Mouse (Mus musculus) frontal cortex, adult 2 months (tissue): ENCODE data around the gene Slc24a1. TPM values are rescaled to one million over a fixed set of nuclear protein-coding genes. Genes with fewer than 3 reads are reported as not detected.
A peak's percentile ranks its signal among the peaks of the same experiment; 100 is the strongest.

Experiments
- DNase-seq, 2 experiments: peaks; one replicate each; pipeline ENCODE4 v3.0.0; 2022; ENCODE audit warnings: low spot score in 1 of 2; ENCODE audit errors: extremely low spot score in 1 of 2
- polyA plus RNA-seq: library from polyadenylated mRNA; depleted of rRNA; stranded (reverse); fragments of >200 nt; gene quantifications from 2 replicates; pipeline ENCODE4 v1.2.3, GENCODE M21; 2012

Slc24a1 gene
- polyA plus RNA-seq, 1 experiment = 0.14 TPM

DNA sequence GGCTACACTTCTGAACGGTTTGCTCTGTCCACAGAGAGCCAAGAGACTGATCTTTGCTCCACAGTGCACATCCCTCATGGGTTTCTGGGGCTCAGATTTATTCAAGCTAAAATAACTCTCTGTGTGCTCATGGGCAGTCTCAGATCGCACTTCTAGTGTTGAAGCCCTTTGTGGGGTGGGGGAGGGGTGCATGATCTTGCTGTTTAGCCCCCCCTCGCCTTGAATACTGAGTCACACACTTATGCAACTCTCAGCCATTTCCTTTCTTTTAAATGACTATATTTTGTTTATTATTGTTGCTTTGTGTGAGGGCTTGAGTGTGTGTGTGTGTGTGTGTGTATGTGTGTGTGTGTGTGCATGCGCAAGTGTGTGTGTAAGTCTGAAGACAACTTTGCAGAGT lies 12.1 kb downstream of the Slc24a1 start:
- DNase-seq = no peak

GRCm38 (mm10) chr9:64938535-64938934 lies 12.9 kb downstream of the Slc24a1 start:
- no peak for DNase-seq

DNA sequence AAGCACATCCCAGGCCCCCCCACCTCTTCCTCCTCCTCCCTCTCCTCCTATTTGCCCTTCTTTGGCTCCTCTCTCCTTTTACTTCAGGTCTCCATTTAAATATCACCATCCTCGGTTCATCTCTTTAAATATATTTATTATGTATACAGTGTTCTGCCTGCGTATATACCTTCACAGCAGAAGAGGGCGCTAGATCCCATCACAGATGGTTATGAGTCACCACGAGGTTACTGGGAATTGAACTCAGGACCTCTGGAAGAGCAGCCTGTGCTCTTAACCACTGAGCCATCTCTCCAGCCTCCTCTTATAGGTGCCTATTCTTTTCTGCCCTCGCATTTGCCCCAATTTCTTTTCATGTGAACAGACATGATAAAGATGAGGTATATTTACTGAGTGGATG lies 13.9 kb downstream of the Slc24a1 start:
- DNase-seq = no peak

DNA sequence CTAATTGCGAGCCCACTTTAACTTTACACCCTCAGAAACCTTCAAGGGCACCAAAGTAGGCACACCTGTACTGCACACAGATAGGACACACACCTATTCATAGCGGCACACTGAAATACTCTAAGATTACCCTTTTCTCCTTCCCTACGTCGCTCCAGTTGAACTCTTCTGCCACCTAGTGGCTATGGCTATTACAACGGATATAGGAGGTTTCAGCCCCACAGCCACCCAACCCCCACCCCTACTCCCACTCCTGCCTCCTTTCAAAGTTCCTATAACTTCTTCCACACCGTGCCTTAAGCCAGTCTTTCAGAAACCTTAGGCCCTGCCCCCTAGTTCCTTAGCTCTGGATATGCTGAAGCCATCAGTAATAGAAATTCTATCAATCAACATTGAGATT lies 14.9 kb downstream of the Slc24a1 start:
- DNase-seq = peak in 1 of 2 experiments; percentile 86

GRCm38 (mm10) chr9:64934015-64934754 lies 17.2 kb downstream of the Slc24a1 start:
- DNase-seq = no peak

- no peak for DNase-seq
Measured at GRCm38 (mm10) chr9:64931751-64932610, 19.4 kb downstream of the Slc24a1 start.

- no peak for DNase-seq
Measured at GRCm38 (mm10) chr9:64930256-64930655, 21.2 kb downstream of the Slc24a1 start.

- DNase-seq = peak; percentile 87 to 92
Measured at GRCm38 (mm10) chr9:64926201-64926991, 25.0 kb downstream of the Slc24a1 start.

DNA sequence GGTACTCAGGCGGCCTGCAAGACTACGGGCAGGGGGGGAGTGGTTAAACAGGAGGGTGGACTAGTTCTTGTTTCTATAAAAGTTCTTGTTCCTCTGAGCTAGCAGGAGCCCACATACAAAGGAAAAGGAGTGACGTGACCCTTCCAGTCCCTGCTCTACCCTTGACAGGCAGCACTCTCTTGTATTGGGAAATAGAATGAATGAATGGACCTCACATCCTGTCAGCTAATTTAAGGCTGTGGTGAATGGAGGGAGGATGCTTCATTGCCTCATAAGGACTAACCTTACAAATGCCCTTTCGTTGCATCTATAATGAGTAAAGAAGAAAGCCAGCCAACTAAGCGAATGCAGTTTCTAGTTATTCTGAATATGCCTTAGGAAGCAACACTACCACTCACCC lies 25.6 kb downstream of the Slc24a1 start:
- no peak for DNase-seq

DNA sequence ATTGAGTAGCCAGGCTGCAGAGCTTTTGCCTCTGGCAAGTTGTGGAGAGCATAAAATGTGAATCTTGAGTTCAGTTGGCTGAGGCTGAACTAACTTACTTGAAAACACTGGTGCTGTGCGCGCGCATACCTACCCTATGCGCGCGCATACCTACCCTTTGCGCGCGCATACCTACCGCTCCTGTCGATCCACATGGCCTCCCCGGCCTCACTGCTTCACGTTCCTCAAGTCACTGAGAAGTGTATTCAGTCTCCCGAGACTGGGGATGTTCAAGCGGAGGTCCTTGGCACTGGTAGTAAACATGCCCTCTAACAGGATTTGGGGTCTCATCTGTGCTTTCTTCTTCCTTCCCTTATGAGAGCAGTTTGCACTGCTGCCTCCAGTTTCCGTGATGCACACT lies 32.8 kb downstream of the Slc24a1 start:
- no peak for DNase-seq

DNA sequence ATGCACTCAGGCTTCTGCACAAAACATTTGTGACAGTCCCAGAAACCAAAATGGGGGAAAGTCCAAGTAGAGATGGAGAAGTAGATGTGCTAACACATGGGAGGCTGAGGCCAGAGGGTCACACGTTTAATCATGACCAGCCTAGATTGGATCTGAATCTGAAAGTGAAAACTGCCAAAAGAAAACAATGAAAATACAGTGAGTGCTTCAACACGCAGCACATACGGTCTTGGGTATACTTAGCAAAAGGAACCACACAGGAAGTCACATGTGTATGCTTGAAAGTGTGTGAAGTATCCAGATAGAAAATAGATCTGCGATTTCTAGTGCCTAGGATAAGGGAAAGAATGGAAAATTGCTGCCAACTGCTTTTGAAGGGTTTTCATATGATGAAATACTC lies 36.8 kb downstream of the Slc24a1 start:
- DNase-seq = no peak

GRCm38 (mm10) chr9:64913973-64914372 lies 37.4 kb downstream of the Slc24a1 start:
- DNase-seq = no peak

DNA sequence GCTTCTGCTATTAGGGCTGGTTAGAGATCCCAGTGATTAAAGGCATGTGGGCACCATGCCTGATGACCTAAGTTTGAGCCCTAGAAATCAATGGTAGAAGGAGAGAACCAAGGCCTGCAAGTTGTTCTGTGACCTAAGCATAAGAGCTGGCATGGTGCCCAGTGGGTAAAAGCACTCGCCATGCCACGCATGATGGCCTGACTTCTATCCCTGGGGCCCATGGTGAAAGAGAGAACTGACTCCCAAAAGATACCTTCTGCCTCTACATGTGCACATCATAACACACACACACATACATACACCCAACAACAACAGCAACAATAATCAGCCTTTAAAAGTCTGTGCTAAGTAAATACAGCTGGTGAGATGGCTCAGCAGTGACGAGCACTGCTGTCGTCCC lies 38.0 kb downstream of the Slc24a1 start:
- DNase-seq = no peak

DNA sequence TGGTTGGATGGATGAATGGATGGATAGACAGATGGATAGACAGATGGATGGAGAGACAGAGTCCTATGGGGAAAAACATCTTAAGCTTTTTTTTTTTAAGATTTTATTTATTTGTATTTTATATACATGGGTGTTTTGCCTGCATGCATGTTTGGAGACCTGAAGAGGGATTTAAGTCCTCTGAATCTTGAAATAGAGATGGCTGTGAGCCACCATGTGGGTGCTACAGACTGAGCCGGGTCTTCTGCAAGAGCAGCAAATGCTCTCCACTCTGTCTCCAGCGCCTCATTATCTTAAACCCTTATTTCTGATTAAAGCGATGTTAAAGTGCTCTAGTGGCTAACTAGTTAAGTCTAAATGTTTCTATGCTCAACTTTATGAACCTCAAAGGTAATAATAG lies 44.0 kb downstream of the Slc24a1 start:
- no peak for DNase-seq

GRCm38 (mm10) chr9:64904917-64905640 lies 46.3 kb downstream of the Slc24a1 start:
- no peak for DNase-seq

- peak; percentile 41 to 80 for DNase-seq
Measured at GRCm38 (mm10) chr9:64903386-64903785, 48.0 kb downstream of the Slc24a1 start.

GRCm38 (mm10) chr9:64902866-64903265 lies 48.5 kb downstream of the Slc24a1 start:
- DNase-seq = no peak

DNA sequence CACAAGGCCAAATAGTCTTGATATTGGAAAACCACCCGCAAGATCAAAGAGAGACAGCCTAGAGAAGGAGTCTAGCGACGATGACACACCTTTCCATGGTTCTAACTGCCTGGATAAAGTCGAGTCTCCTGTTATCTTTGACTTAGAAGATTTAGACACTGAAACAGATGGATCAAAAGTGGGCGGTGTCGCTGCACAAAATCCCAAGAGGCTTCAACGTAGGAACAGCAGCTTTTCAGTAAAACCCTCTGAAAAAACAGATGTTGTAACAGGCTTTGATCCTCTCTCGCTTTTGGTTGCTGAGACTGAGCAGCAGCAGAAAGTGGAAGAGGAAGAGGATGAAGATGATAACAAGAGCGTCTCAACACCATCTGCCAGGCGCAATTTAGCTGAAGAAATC lies 54.8 kb downstream of the Slc24a1 start:
- DNase-seq = peak; percentile 48 to 55

- DNase-seq = no peak
Measured at GRCm38 (mm10) chr9:64886008-64886407, 65.4 kb downstream of the Slc24a1 start.
